Mouse (Mus musculus): ENCODE measurements at regions not wholly inside any gene's neighbourhood (a gene's known extent, or its start where the extent isn't known, plus 50 kb on each side); places are given as distances from the start of the nearest gene placed in this dataset.
A peak's percentile ranks its signal among the peaks of the same experiment; 100 is the strongest.
"Not testable (repeated sequence)": the region's sequence is repeated elsewhere in the genome, so short reads cannot be mapped to it uniquely, and the experiment has no call there.

- no peak for DNase-seq (ENCODE audit: inconsistent age in 2 of 2, low spot score in 1 of 2)
These were observed 55.2 kb downstream of the Gm12728 start for GRCm38 (mm10) chr4:105844675-105845466.

GRCm38 (mm10) chr4:105845998-105846989 is 56.6 kb downstream of the Gm12728 start:
- DNase-seq (ENCODE audit: inconsistent age in 2 of 2, low spot score in 1 of 2), result not testable (repeated sequence)

- DNase-seq (ENCODE audit: inconsistent age in 2 of 2, low spot score in 1 of 2), result no peak
These were observed 63.4 kb downstream of the Gm12728 start for GRCm38 (mm10) chr4:105853086-105853485.

- no peak for DNase-seq (ENCODE audit: inconsistent age in 2 of 2, low spot score in 1 of 2)
These were observed 69.6 kb downstream of the Gm12728 start for GRCm38 (mm10) chr4:105859052-105859864.

GRCm38 (mm10) chr4:105860930-105861653 is 71.4 kb downstream of the Gm12728 start:
- no peak for DNase-seq (ENCODE audit: inconsistent age in 2 of 2, low spot score in 1 of 2)

GRCm38 (mm10) chr4:105861654-105862037 is 72.0 kb downstream of the Gm12728 start:
- no peak for DNase-seq (ENCODE audit: inconsistent age in 2 of 2, low spot score in 1 of 2)

- DNase-seq (ENCODE audit: inconsistent age in 2 of 2, low spot score in 1 of 2), result no peak
These were observed 80.8 kb downstream of the Gm12728 start for GRCm38 (mm10) chr4:105870512-105870911.

GRCm38 (mm10) chr4:105877246-105877645 is 87.6 kb downstream of the Gm12728 start:
- DNase-seq (ENCODE audit: inconsistent age in 2 of 2, low spot score in 1 of 2), result no peak

GRCm38 (mm10) chr4:105879891-105880290 is 90.2 kb downstream of the Gm12728 start:
- no peak for DNase-seq (ENCODE audit: inconsistent age in 2 of 2, low spot score in 1 of 2)

GRCm38 (mm10) chr4:105884791-105885190 is 95.1 kb downstream of the Gm12728 start:
- no peak for DNase-seq (ENCODE audit: inconsistent age in 2 of 2, low spot score in 1 of 2)

- DNase-seq (ENCODE audit: inconsistent age in 2 of 2, low spot score in 1 of 2), result no peak
These were observed 101.8 kb downstream of the Gm12728 start for GRCm38 (mm10) chr4:105891438-105891837.

- no peak for DNase-seq (ENCODE audit: inconsistent age in 2 of 2, low spot score in 1 of 2)
These were observed 102.4 kb downstream of the Gm12728 start for GRCm38 (mm10) chr4:105892065-105892464.

- no peak for DNase-seq (ENCODE audit: inconsistent age in 2 of 2, low spot score in 1 of 2)
These were observed 105.4 kb downstream of the Gm12728 start for GRCm38 (mm10) chr4:105895116-105895515.

GRCm38 (mm10) chr4:105898054-105898847 is 108.6 kb downstream of the Gm12728 start:
- peak; percentile 40 to 81 for DNase-seq (ENCODE audit: inconsistent age in 2 of 2, low spot score in 1 of 2)

GRCm38 (mm10) chr4:105904896-105905295 is 115.2 kb downstream of the Gm12728 start:
- DNase-seq (ENCODE audit: inconsistent age in 2 of 2, low spot score in 1 of 2), result no peak

GRCm38 (mm10) chr4:105906411-105906810 is 116.7 kb downstream of the Gm12728 start:
- no peak for DNase-seq (ENCODE audit: inconsistent age in 2 of 2, low spot score in 1 of 2)

GRCm38 (mm10) chr4:105907611-105908010 is 117.9 kb downstream of the Gm12728 start:
- peak in 1 of 2 experiments; percentile 70 for DNase-seq (ENCODE audit: inconsistent age in 2 of 2, low spot score in 1 of 2)

GRCm38 (mm10) chr4:105908281-105908680 is 118.6 kb downstream of the Gm12728 start:
- no peak for DNase-seq (ENCODE audit: inconsistent age in 2 of 2, low spot score in 1 of 2)

GRCm38 (mm10) chr4:105909272-105909671 is 119.6 kb downstream of the Gm12728 start:
- no peak for DNase-seq (ENCODE audit: inconsistent age in 2 of 2, low spot score in 1 of 2)

Measured in adrenal gland, adult (tissue).